Mouse (Mus musculus): Measurements from ENCODE around the gene Dnah6. TPM values are rescaled to one million over a fixed set of nuclear protein-coding genes. Genes with fewer than 3 reads are reported as not detected.

Dnah6 gene
- total and polyA plus RNA-seq, 2 experiments from 2014 or later, result 0.22 to 2.2 TPM

- Histone ChIP-seq H3K36me3 (ENCODE audit: insufficient read depth, low read length) (no peaks in the 10 kb centered on the region), H3K4me3 (ENCODE audit: low read depth, low read length) (no peak overlapping the region), H3K27ac (ENCODE audit: low read depth, low read length) (no peak overlapping the region), H3K27me3 (ENCODE audit: insufficient read depth, low read length) (no peaks in the 10 kb centered on the region), H3K4me1 (ENCODE audit: insufficient read depth, low read length) (no peaks in the 10 kb centered on the region), H3K9me3 (ENCODE audit: low read length) (no peaks in the 10 kb centered on the region), H3K9ac (replicated peaks; ENCODE audit: low read length, poor library complexity, severe bottlenecking) (no peak overlapping the region), H3K4me2 (ENCODE audit: low read depth, low read length, poor library complexity, severe bottlenecking) (no peak overlapping the region)
- no peak for ATAC-seq (ENCODE audit: low FRiP score)
- no peak for TF ChIP-seq CTCF (IDR thresholded peaks at IDR 0.05)
- no peak for DNase-seq (ENCODE audit: low spot score)
- 93% methylated on average over 6 of the region's 6 CpGs for WGBS
Observed at GRCm38 (mm10) chr6:73055347-73055746, 166.1 kb downstream of the Dnah6 start.

- Histone ChIP-seq H3K4me2 (ENCODE audit: low read depth, low read length, poor library complexity, severe bottlenecking) (no peak overlapping the region), H3K27ac (ENCODE audit: low read depth, low read length) (no peak overlapping the region), H3K9ac (replicated peaks; ENCODE audit: low read length, poor library complexity, severe bottlenecking) (no peak overlapping the region), H3K4me1 (ENCODE audit: insufficient read depth, low read length) (no peaks in the 10 kb centered on the region), H3K9me3 (ENCODE audit: low read length) (no peaks in the 10 kb centered on the region), H3K36me3 (ENCODE audit: insufficient read depth, low read length) (no peaks in the 10 kb centered on the region), H3K27me3 (ENCODE audit: insufficient read depth, low read length) (no peaks in the 10 kb centered on the region), H3K4me3 (ENCODE audit: low read depth, low read length) (no peak overlapping the region)
- no peak for ATAC-seq (ENCODE audit: low FRiP score)
- DNase-seq (ENCODE audit: low spot score), result no peak
- TF ChIP-seq CTCF (IDR thresholded peaks at IDR 0.05), result no peak
- 88% methylated on average over 6 of the region's 6 CpGs for WGBS
Observed at GRCm38 (mm10) chr6:73054807-73055206, 166.6 kb downstream of the Dnah6 start.

- H3K9ac ChIP-seq (replicated peaks; ENCODE audit: low read length, poor library complexity, severe bottlenecking), result no peak overlapping the region
- H3K36me3 ChIP-seq (ENCODE audit: insufficient read depth, low read length), result no peaks in the 10 kb centered on the region
- H3K4me1 ChIP-seq (ENCODE audit: insufficient read depth, low read length), result no peaks in the 10 kb centered on the region
- no peak for ATAC-seq (ENCODE audit: low FRiP score)
- no peak for TF ChIP-seq CTCF (IDR thresholded peaks at IDR 0.05)
- H3K4me2 ChIP-seq (ENCODE audit: low read depth, low read length, poor library complexity, severe bottlenecking), result no peak overlapping the region
- H3K27ac ChIP-seq (ENCODE audit: low read depth, low read length), result no peak overlapping the region
- H3K4me3 ChIP-seq (ENCODE audit: low read depth, low read length), result no peak overlapping the region
- no peak for DNase-seq (ENCODE audit: low spot score)
- no peaks in the 10 kb centered on the region for H3K27me3 ChIP-seq (ENCODE audit: insufficient read depth, low read length)
- H3K9me3 ChIP-seq (ENCODE audit: low read length), result no peaks in the 10 kb centered on the region
- 93% methylated on average over 9 of the region's 9 CpGs for WGBS
Observed at GRCm38 (mm10) chr6:73053526-73053925, 167.9 kb downstream of the Dnah6 start.

GRCm38 (mm10) chr6:73047259-73047658 is 174.2 kb downstream of the Dnah6 start:
- no peak for TF ChIP-seq CTCF (IDR thresholded peaks at IDR 0.05)
- Histone ChIP-seq H3K9ac (replicated peaks; ENCODE audit: low read length, poor library complexity, severe bottlenecking) (no peak overlapping the region), H3K4me1 (ENCODE audit: insufficient read depth, low read length) (no peaks in the 10 kb centered on the region), H3K4me2 (ENCODE audit: low read depth, low read length, poor library complexity, severe bottlenecking) (no peak overlapping the region), H3K9me3 (ENCODE audit: low read length) (no peaks in the 10 kb centered on the region), H3K27me3 (ENCODE audit: insufficient read depth, low read length) (no peaks in the 10 kb centered on the region), H3K36me3 (ENCODE audit: insufficient read depth, low read length) (no peaks in the 10 kb centered on the region), H3K27ac (ENCODE audit: low read depth, low read length) (no peak overlapping the region), H3K4me3 (ENCODE audit: low read depth, low read length) (no peak overlapping the region)
- no peak for ATAC-seq (ENCODE audit: low FRiP score)
- no peak for DNase-seq (ENCODE audit: low spot score)
- 87% methylated on average over 7 of the region's 7 CpGs for WGBS

- H3K4me3 ChIP-seq (ENCODE audit: low read depth, low read length), result no peak overlapping the region
- DNase-seq (ENCODE audit: low spot score), result no peak
- H3K4me1 ChIP-seq (ENCODE audit: insufficient read depth, low read length), result no peaks in the 10 kb centered on the region
- H3K4me2 ChIP-seq (ENCODE audit: low read depth, low read length, poor library complexity, severe bottlenecking), result no peak overlapping the region
- TF ChIP-seq CTCF (IDR thresholded peaks at IDR 0.05), result no peak
- H3K27me3 ChIP-seq (ENCODE audit: insufficient read depth, low read length), result no peaks in the 10 kb centered on the region
- no peak overlapping the region for H3K27ac ChIP-seq (ENCODE audit: low read depth, low read length)
- no peaks in the 10 kb centered on the region for H3K36me3 ChIP-seq (ENCODE audit: insufficient read depth, low read length)
- H3K9ac ChIP-seq (replicated peaks; ENCODE audit: low read length, poor library complexity, severe bottlenecking), result no peak overlapping the region
- 75% methylated on average over 3 of the region's 3 CpGs for WGBS
- H3K9me3 ChIP-seq (ENCODE audit: low read length), result no peaks in the 10 kb centered on the region
- no peak for ATAC-seq (ENCODE audit: low FRiP score)
Observed at GRCm38 (mm10) chr6:73045944-73046343, 175.5 kb downstream of the Dnah6 start.

GRCm38 (mm10) chr6:73042278-73042677 is 179.2 kb downstream of the Dnah6 start:
- no peaks in the 10 kb centered on the region for H3K27me3 ChIP-seq (ENCODE audit: insufficient read depth, low read length)
- DNase-seq (ENCODE audit: low spot score) (no peak), ATAC-seq (ENCODE audit: low FRiP score) (no peak)
- H3K9me3 ChIP-seq (ENCODE audit: low read length), result no peaks in the 10 kb centered on the region
- no peak overlapping the region for H3K4me3 ChIP-seq (ENCODE audit: low read depth, low read length)
- H3K27ac ChIP-seq (ENCODE audit: low read depth, low read length), result no peak overlapping the region
- H3K4me1 ChIP-seq (ENCODE audit: insufficient read depth, low read length), result no peaks in the 10 kb centered on the region
- H3K9ac ChIP-seq (replicated peaks; ENCODE audit: low read length, poor library complexity, severe bottlenecking), result no peak overlapping the region
- WGBS, result 65% methylated on average over 6 of the region's 6 CpGs
- no peak overlapping the region for H3K4me2 ChIP-seq (ENCODE audit: low read depth, low read length, poor library complexity, severe bottlenecking)
- no peaks in the 10 kb centered on the region for H3K36me3 ChIP-seq (ENCODE audit: insufficient read depth, low read length)
- TF ChIP-seq CTCF (IDR thresholded peaks at IDR 0.05), result no peak

All from midbrain, postnatal 0 days (tissue).